Mouse (Mus musculus) MEL (cell line): ENCODE results near the gene Maml3. TPM values are rescaled to one million over a fixed set of nuclear protein-coding genes. Genes with fewer than 3 reads are reported as not detected.

ENCODE experiments used
- DNase-seq: peaks from one replicate; pipeline ENCODE4 v3.0.0; 2011; ENCODE audit warnings: low read depth, low spot score
- H3K27ac ChIP-seq: 2 replicates; pipeline ENCODE4 v1.5.1; 2012; ENCODE audit warnings: low read depth, mild to moderate bottlenecking, control low read depth, low read length, moderate library complexity; ENCODE audit not compliant: control insufficient read depth
- H3K27me3 ChIP-seq, 2 experiments: fragments of 150-350 bp in 1 of 2; sonication (generic) in 1 of 2; 2 replicates each; pipeline ENCODE4 v1.6.1; 2012; ENCODE audit warnings: low read length in 2 of 2, mild to moderate bottlenecking in 2 of 2, improper control_type of control experiment in 1 of 2, moderate library complexity in 1 of 2; ENCODE audit not compliant: insufficient read depth in 2 of 2, control insufficient read depth in 1 of 2
- H3K36me3 ChIP-seq, 2 experiments: 2 replicates each; pipeline ENCODE4 v1.6.1; 2012 to 2014; ENCODE audit warnings: low read length in 2 of 2, improper control_type of control experiment in 1 of 2, inconsistent platforms in 1 of 2, mild to moderate bottlenecking in 1 of 2; ENCODE audit not compliant: insufficient read depth in 2 of 2, control insufficient read depth in 1 of 2
- H3K4me1 ChIP-seq, 2 experiments: fragments of 150-350 bp in 1 of 2; sonication (generic) in 1 of 2; 2 replicates each; pipeline ENCODE4 v1.6.1; 2012; ENCODE audit warnings: low read length in 2 of 2, improper control_type of control experiment in 1 of 2, mild to moderate bottlenecking in 1 of 2; ENCODE audit not compliant: insufficient read depth in 2 of 2, control insufficient read depth in 1 of 2
- H3K4me3 ChIP-seq, 2 experiments: fragments of 150-350 bp in 1 of 2; sonication (generic) in 1 of 2; 2 replicates each; pipeline ENCODE4 v1.5.1; 2012; ENCODE audit warnings: low read depth in 2 of 2, low read length in 2 of 2, mild to moderate bottlenecking in 2 of 2, moderate library complexity in 2 of 2, control low read depth in 1 of 2, improper control_type of control experiment in 1 of 2; ENCODE audit not compliant: control insufficient read depth in 1 of 2, insufficient read depth in 1 of 2
- H3K79me2 ChIP-seq: 2 replicates; pipeline ENCODE4 v1.6.1; 2012; ENCODE audit warnings: mild to moderate bottlenecking, low read length, moderate library complexity; ENCODE audit not compliant: control insufficient read depth, poor library complexity, insufficient read depth
- H3K9ac ChIP-seq: 2 replicates; pipeline ENCODE4 v1.6.1; 2012; ENCODE audit warnings: low read depth, mild to moderate bottlenecking, control low read depth, low read length, moderate library complexity; ENCODE audit not compliant: control insufficient read depth, poor library complexity, severe bottlenecking
- H3K9me3 ChIP-seq: fragments of 150-350 bp; sonication (generic); replicated peaks from 2 replicates; pipeline ENCODE4 v1.6.1; 2012; ENCODE audit warnings: mild to moderate bottlenecking, low read length, improper control_type of control experiment, moderate library complexity; ENCODE audit not compliant: insufficient read depth
- BHLHE40 ChIP-seq: IDR thresholded peaks from 2 replicates; pipeline ENCODE4 v1.6.1; 2012; ENCODE audit warnings: low read depth, mild to moderate bottlenecking, inconsistent platforms, low read length, improper control_type of control experiment, borderline replicate concordance
- CHD2 ChIP-seq: IDR thresholded peaks from 2 replicates; pipeline ENCODE4 v1.6.1; 2011; ENCODE audit warnings: low read length, improper control_type of control experiment
- CTCF ChIP-seq, 3 experiments: IDR thresholded peaks in 2 of 3; conservative IDR thresholded peaks in 1 of 3; 2 replicates each; pipeline ENCODE4 v1.5.1; 2011 to 2012; ENCODE audit warnings: low read length in 3 of 3, low read depth in 2 of 3, mild to moderate bottlenecking in 2 of 3, improper control_type of control experiment in 1 of 3, inconsistent platforms in 1 of 3, mixed read lengths in 1 of 3, moderate library complexity in 1 of 3; ENCODE audit not compliant: control insufficient read depth in 1 of 3, insufficient read depth in 1 of 3, poor library complexity in 1 of 3, severe bottlenecking in 1 of 3
- E2F4 ChIP-seq: IDR thresholded peaks from 2 replicates; pipeline ENCODE4 v1.6.1; 2011; ENCODE audit warnings: low read depth, low read length, improper control_type of control experiment, borderline replicate concordance
- EP300 ChIP-seq, 2 experiments: IDR thresholded peaks; 2 replicates each; pipeline ENCODE4 v1.6.1; 2011; ENCODE audit warnings: improper control_type of control experiment in 2 of 2, low read length in 2 of 2, low read depth in 1 of 2, mild to moderate bottlenecking in 1 of 2
- GATA1 ChIP-seq: IDR thresholded peaks from 2 replicates; pipeline ENCODE4 v1.6.1; 2011; ENCODE audit warnings: low read depth, low read length, improper control_type of control experiment
- JUND ChIP-seq: IDR thresholded peaks from 2 replicates; pipeline ENCODE4 v1.6.1; 2011; ENCODE audit warnings: low read depth, mild to moderate bottlenecking, improper control_type of control experiment, low read length
- KAT2A ChIP-seq: conservative IDR thresholded peaks from 2 replicates; pipeline ENCODE4 v1.6.1; 2012; ENCODE audit warnings: low read depth, low read length, improper control_type of control experiment, inconsistent platforms
- MAFK ChIP-seq: IDR thresholded peaks from 2 replicates; pipeline ENCODE4 v1.6.1; 2011; ENCODE audit warnings: low read depth, mild to moderate bottlenecking, low read length, improper control_type of control experiment, borderline replicate concordance
- MAX ChIP-seq: IDR thresholded peaks from 2 replicates; pipeline ENCODE4 v1.6.1; 2011; ENCODE audit warnings: low read length, improper control_type of control experiment
- MAZ ChIP-seq: IDR thresholded peaks from 2 replicates; pipeline ENCODE4 v1.6.1; 2012; ENCODE audit warnings: low read depth, mild to moderate bottlenecking, inconsistent platforms, low read length, improper control_type of control experiment
- MXI1 ChIP-seq: IDR thresholded peaks from 2 replicates; pipeline ENCODE4 v1.6.1; 2011; ENCODE audit warnings: mild to moderate bottlenecking, low read depth, low read length, improper control_type of control experiment
- MYB ChIP-seq: IDR thresholded peaks from 2 replicates; pipeline ENCODE4 v1.6.1; 2011; ENCODE audit warnings: mild to moderate bottlenecking, low read depth, low read length, improper control_type of control experiment
- NRF1 ChIP-seq: IDR thresholded peaks from 2 replicates; pipeline ENCODE4 v1.6.1; 2014; ENCODE audit warnings: low read depth, mild to moderate bottlenecking, inconsistent platforms, low read length, improper control_type of control experiment, moderate library complexity; ENCODE audit not compliant: poor library complexity, insufficient read depth, severe bottlenecking
- POLR2AphosphoS2 ChIP-seq: IDR thresholded peaks from 2 replicates; pipeline ENCODE4 v1.6.1; 2011; ENCODE audit warnings: low read length, improper control_type of control experiment
- POLR2AphosphoS5 ChIP-seq: IDR thresholded peaks from 2 replicates; pipeline ENCODE4 v1.6.1; 2012; ENCODE audit warnings: low read depth, borderline replicate concordance, mild to moderate bottlenecking, inconsistent platforms, low read length, moderate library complexity, mixed read lengths
- RAD21 ChIP-seq: IDR thresholded peaks from 2 replicates; pipeline ENCODE4 v1.6.1; 2011; ENCODE audit warnings: mild to moderate bottlenecking, low read depth, low read length, improper control_type of control experiment
- RCOR1 ChIP-seq: IDR thresholded peaks from 2 replicates; pipeline ENCODE4 v1.6.1; 2012; ENCODE audit warnings: low read depth, mild to moderate bottlenecking, inconsistent platforms, low read length, improper control_type of control experiment
- SIN3A ChIP-seq: IDR thresholded peaks from 2 replicates; pipeline ENCODE4 v1.6.1; 2012; ENCODE audit warnings: low read length, improper control_type of control experiment, inconsistent platforms
- SMC3 ChIP-seq: IDR thresholded peaks from 2 replicates; pipeline ENCODE4 v1.6.1; 2011; ENCODE audit warnings: low read depth, low read length, improper control_type of control experiment
- TBP ChIP-seq: IDR thresholded peaks from 2 replicates; pipeline ENCODE4 v1.8.0; 2011; ENCODE audit warnings: low read depth, low read length, improper control_type of control experiment
- TCF12 ChIP-seq: IDR thresholded peaks from 2 replicates; pipeline ENCODE4 v1.6.1; 2014; ENCODE audit warnings: low read depth, mild to moderate bottlenecking, inconsistent platforms, low read length, improper control_type of control experiment, moderate library complexity
- UBTF ChIP-seq: IDR thresholded peaks from 2 replicates; pipeline ENCODE4 v1.6.1; 2012; ENCODE audit warnings: low read depth, mild to moderate bottlenecking, inconsistent platforms, low read length, improper control_type of control experiment, moderate library complexity, borderline replicate concordance; ENCODE audit not compliant: insufficient read depth
- USF1 ChIP-seq: IDR thresholded peaks from 2 replicates; pipeline ENCODE4 v1.6.1; 2014; ENCODE audit warnings: low read depth, mild to moderate bottlenecking, inconsistent platforms, low read length, improper control_type of control experiment, moderate library complexity
- USF2 ChIP-seq, 2 experiments: IDR thresholded peaks; 2 replicates each; pipeline ENCODE4 v1.6.1; 2011 to 2012; ENCODE audit warnings: improper control_type of control experiment in 2 of 2, low read length in 2 of 2, borderline replicate concordance in 1 of 2, inconsistent platforms in 1 of 2, low read depth in 1 of 2, mild to moderate bottlenecking in 1 of 2; ENCODE audit not compliant: insufficient read depth in 1 of 2
- ZC3H11A ChIP-seq: IDR thresholded peaks from 2 replicates; pipeline ENCODE4 v1.6.1; 2012; ENCODE audit warnings: low read depth, mild to moderate bottlenecking, inconsistent platforms, low read length, improper control_type of control experiment
- ZKSCAN1 ChIP-seq: IDR thresholded peaks from 2 replicates; pipeline ENCODE4 v1.6.1; 2012; ENCODE audit warnings: low read depth, mild to moderate bottlenecking, inconsistent platforms, low read length, improper control_type of control experiment, moderate library complexity
- ZMIZ1 ChIP-seq: IDR thresholded peaks from 2 replicates; pipeline ENCODE4 v1.6.1; 2012; ENCODE audit warnings: low read depth, mild to moderate bottlenecking, inconsistent platforms, low read length, improper control_type of control experiment, moderate library complexity
- ZNF384 ChIP-seq: IDR thresholded peaks from 2 replicates; pipeline ENCODE4 v1.6.1; 2012; ENCODE audit warnings: low read depth, mild to moderate bottlenecking, inconsistent platforms, low read length, improper control_type of control experiment
- polyA plus RNA-seq, 2 experiments: library from polyadenylated mRNA; stranded (reverse) in 1 of 2; unstranded in 1 of 2; fragments of >175 nt in 1 of 2; fragments of >200 nt in 1 of 2; gene quantifications; 2 replicates each; pipeline versions ENCODE4 v1.2.1 to v1.2.4; 2012; ENCODE audit warnings: low replicate concordance in 2 of 2, low read depth in 1 of 2; ENCODE audit not compliant: insufficient read length in 2 of 2, insufficient read depth in 1 of 2, missing spikeins in 1 of 2
- total RNA-seq: library from RNA; depleted of rRNA; stranded (reverse); fragments of 300-350 nt; gene quantifications from 2 replicates; pipeline ENCODE4 v1.2.3, GENCODE M21; 2012

Gene Maml3
- total and polyA plus RNA-seq, 3 experiments = 2.0 to 4.1 TPM; not detected in 1

- Histone ChIP-seq H3K9ac (no peak overlapping the region), H3K27ac (no peak overlapping the region), H3K4me1 (no peaks in the 10 kb centered on the region), H3K27me3 (no peaks in the 10 kb centered on the region)
- TF ChIP-seq USF2 (IDR thresholded peaks at IDR 0.05; ENCODE audit: borderline replicate concordance in 1 of 2, insufficient read depth in 1 of 2, low read depth in 1 of 2, low read length in 2 of 2) = no peak
- TF ChIP-seq MAFK = no peak
- no peak for TF ChIP-seq TCF12
- TF ChIP-seq USF1 = no peak
- TF ChIP-seq POLR2AphosphoS5 = no peak
- TF ChIP-seq E2F4 = no peak
- TF ChIP-seq ZMIZ1 = no peak
- no peak for TF ChIP-seq TBP
- no peak for TF ChIP-seq MYB
- TF ChIP-seq GATA1 = no peak
- no peak for TF ChIP-seq ZKSCAN1
- TF ChIP-seq ZNF384 = no peak
- TF ChIP-seq SMC3 = no peak
- TF ChIP-seq MAZ = no peak
- no peak for TF ChIP-seq POLR2AphosphoS2
- TF ChIP-seq SIN3A = no peak
- no peak for TF ChIP-seq CTCF (IDR thresholded peaks at IDR 0.05 in 2 of 3, conservative IDR thresholded peaks at IDR 0.05 in 1 of 3; ENCODE audit: control insufficient read depth in 1 of 3, insufficient read depth in 1 of 3, low read depth in 2 of 3, low read length in 3 of 3, poor library complexity in 1 of 3, severe bottlenecking in 1 of 3)
- TF ChIP-seq MAX = no peak
- TF ChIP-seq MXI1 = no peak
- no peak for TF ChIP-seq KAT2A
- TF ChIP-seq, all 39 proteins: peak for 0
- H3K4me3 ChIP-seq = no peak overlapping the region
- no peaks in the 10 kb centered on the region for H3K79me2 ChIP-seq
- H3K9me3 ChIP-seq = no peaks in the 10 kb centered on the region
- DNase-seq = no peak
- no peaks in the 10 kb centered on the region for H3K36me3 ChIP-seq
Observed at GRCm38 (mm10) chr3:51700123-51700522, 404.8 kb downstream of the Maml3 start.

- H3K79me2 ChIP-seq = no peaks in the 10 kb centered on the region
- TF ChIP-seq GATA1 (no peak), JUND (no peak), NRF1 (no peak), ZC3H11A (no peak), MAZ (no peak), UBTF (no peak), MXI1 (no peak), USF1 (no peak), CHD2 (no peak), ZNF384 (no peak), RCOR1 (no peak), MAX (no peak), SIN3A (no peak), EP300 (IDR thresholded peaks at IDR 0.05; ENCODE audit: low read depth in 1 of 2, low read length in 2 of 2) (no peak), BHLHE40 (no peak), RAD21 (no peak), MAFK (no peak), MYB (no peak), CTCF (IDR thresholded peaks at IDR 0.05 in 2 of 3, conservative IDR thresholded peaks at IDR 0.05 in 1 of 3; ENCODE audit: control insufficient read depth in 1 of 3, insufficient read depth in 1 of 3, low read depth in 2 of 3, low read length in 3 of 3, poor library complexity in 1 of 3, severe bottlenecking in 1 of 3) (no peak)
- no peak overlapping the region for H3K9ac ChIP-seq
- no peaks in the 10 kb centered on the region for H3K4me1 ChIP-seq
- H3K36me3 ChIP-seq = no peaks in the 10 kb centered on the region
- no peak overlapping the region for H3K27ac ChIP-seq
- H3K4me3 ChIP-seq = no peak overlapping the region
- H3K27me3 ChIP-seq = no peaks in the 10 kb centered on the region
- DNase-seq = no peak
- no peaks in the 10 kb centered on the region for H3K9me3 ChIP-seq
Observed at GRCm38 (mm10) chr3:51697931-51698330, 406.9 kb downstream of the Maml3 start.
